Mouse (Mus musculus) forebrain, embryonic 10.5 days (tissue): ENCODE data around the gene Dazap2. TPM values are rescaled to one million over a fixed set of nuclear protein-coding genes. Genes with fewer than 3 reads are reported as not detected.
A peak's percentile ranks its signal among the peaks of the same experiment; 100 is the strongest.

Experiments used
- DNase-seq: peaks from one replicate; pipeline ENCODE4 v3.0.0-alpha.2; 2017; ENCODE audit warnings: low spot score; ENCODE audit errors: extremely low spot score
- H3K27ac ChIP-seq: fragments of 300-500 bp; sonication (generic); 2 replicates; pipeline ENCODE4 v1.5.1; 2016; ENCODE audit warnings: mild to moderate bottlenecking
- H3K27me3 ChIP-seq: fragments of 300-500 bp; sonication (generic); 2 replicates; pipeline ENCODE4 v1.6.1; 2016; ENCODE audit warnings: mild to moderate bottlenecking; ENCODE audit not compliant: poor library complexity, severe bottlenecking
- H3K36me3 ChIP-seq: fragments of 300-500 bp; sonication (generic); replicated peaks from 2 replicates; pipeline ENCODE4 v1.6.1; 2016; ENCODE audit warnings: mild to moderate bottlenecking, moderate library complexity
- H3K4me1 ChIP-seq: fragments of 300-500 bp; sonication (generic); 2 replicates; pipeline ENCODE4 v1.6.1; 2016
- H3K4me3 ChIP-seq: fragments of 300-500 bp; sonication (generic); 2 replicates; pipeline ENCODE4 v1.5.1; 2016; ENCODE audit warnings: mild to moderate bottlenecking, moderate library complexity
- H3K9me3 ChIP-seq: fragments of 300-500 bp; sonication (generic); 2 replicates; pipeline ENCODE4 v1.6.1; 2016; ENCODE audit warnings: mild to moderate bottlenecking, moderate library complexity
- WGBS: fragments of 180-500 bp; shearing (Covaris S2); methylation state at CpG from one replicate; pipeline ENCODE4 v1.1.7; 2016; 5-methylcytosine and 5-hydroxymethylcytosine counted together
- polyA plus RNA-seq: library from polyadenylated mRNA; unstranded; fragments of >200 nt; fragmentation: Nextera tagmentation; extraction: Ambion mirVana; gene quantifications from 2 replicates; pipeline ENCODE4 v1.2.1, GENCODE M21; 2016

The Dazap2 gene
- polyA plus RNA-seq, 1 experiment from 2014 or later = 214 TPM

DNA sequence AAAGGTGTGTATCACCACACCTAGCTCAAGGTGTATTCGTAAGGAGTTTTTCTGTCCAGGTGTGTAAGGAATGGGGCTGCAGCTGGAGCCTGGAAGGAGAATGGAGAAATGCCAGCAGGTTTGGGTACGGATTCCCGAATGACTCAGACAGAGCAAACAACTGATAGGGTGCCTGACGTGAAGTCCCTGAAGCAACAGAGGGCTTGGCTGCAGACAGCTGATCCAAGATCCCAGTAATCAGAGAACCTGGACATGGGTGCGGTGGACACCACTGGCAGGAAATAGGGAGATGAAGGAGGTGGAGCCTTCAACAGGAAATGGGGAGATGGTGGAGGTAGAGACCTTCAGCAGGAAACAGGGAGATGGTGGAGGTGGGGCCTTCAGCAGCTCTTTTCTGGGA lies 17.2 kb downstream of the Dazap2 start:
- no peak for DNase-seq
- peaks cover 37% of the 10 kb centered on the region for H3K4me1 ChIP-seq
- no peaks in the 10 kb centered on the region for H3K36me3 ChIP-seq
- H3K4me3 ChIP-seq = no peak overlapping the region
- no peaks in the 10 kb centered on the region for H3K9me3 ChIP-seq
- H3K27me3 ChIP-seq = peaks cover 67% of the 10 kb centered on the region
- 85% methylated on average over 5 of the region's 5 CpGs for WGBS
- H3K27ac ChIP-seq = no peak overlapping the region

DNA sequence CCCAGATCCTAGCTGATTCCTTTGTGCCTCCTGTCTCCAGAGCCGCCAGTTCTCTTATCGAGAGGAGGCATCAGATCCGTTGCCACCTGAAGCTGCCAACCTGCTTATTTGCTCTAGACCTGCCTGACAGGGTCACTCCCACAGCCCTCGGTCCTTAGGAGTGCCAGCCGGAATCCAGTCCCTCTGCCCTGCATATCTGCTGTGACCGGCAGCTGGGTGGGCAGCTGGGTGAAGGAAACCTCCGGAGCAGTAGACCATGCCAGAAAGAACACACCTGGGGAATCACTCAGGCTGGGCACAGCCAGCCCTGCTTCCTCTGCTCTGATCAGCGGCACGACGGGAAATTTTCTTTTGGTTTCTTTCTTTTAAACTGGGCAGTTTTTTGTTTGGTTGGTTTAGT lies 18.2 kb downstream of the Dazap2 start:
- Histone ChIP-seq H3K9me3 (no peaks in the 10 kb centered on the region), H3K4me1 (peaks cover 29% of the 10 kb centered on the region), H3K4me3 (no peak overlapping the region), H3K36me3 (no peaks in the 10 kb centered on the region), H3K27ac (no peak overlapping the region), H3K27me3 (peaks cover 77% of the 10 kb centered on the region)
- DNase-seq = no peak
- 85% methylated on average over 10 of the region's 10 CpGs for WGBS

DNA sequence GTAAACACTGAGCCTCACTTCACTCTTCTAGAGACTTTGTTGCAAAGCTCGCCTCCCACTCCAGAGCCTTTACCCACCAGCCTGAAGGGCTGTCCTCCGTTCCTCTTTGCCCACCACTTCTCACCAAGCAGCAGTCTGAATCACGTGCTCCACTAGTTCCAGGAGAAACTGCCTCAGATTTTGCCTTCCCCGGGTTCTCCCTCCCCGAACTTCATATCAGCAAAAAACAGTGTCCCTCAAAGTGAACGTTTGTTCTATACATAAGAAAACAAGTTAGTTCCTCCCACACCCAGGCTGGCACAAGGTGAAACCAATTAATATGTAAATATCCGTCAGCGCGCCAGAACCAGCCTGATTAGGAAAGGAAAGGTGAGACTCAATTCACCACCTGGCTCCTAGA lies 20.1 kb downstream of the Dazap2 start:
- peaks cover 23% of the 10 kb centered on the region for H3K4me1 ChIP-seq
- H3K27me3 ChIP-seq = peaks cover 72% of the 10 kb centered on the region
- no peaks in the 10 kb centered on the region for H3K9me3 ChIP-seq
- no peak overlapping the region for H3K27ac ChIP-seq
- H3K36me3 ChIP-seq = no peaks in the 10 kb centered on the region
- WGBS = 6% methylated on average over 9 of the region's 9 CpGs
- H3K4me3 ChIP-seq = no peak overlapping the region
- DNase-seq = no peak

DNA sequence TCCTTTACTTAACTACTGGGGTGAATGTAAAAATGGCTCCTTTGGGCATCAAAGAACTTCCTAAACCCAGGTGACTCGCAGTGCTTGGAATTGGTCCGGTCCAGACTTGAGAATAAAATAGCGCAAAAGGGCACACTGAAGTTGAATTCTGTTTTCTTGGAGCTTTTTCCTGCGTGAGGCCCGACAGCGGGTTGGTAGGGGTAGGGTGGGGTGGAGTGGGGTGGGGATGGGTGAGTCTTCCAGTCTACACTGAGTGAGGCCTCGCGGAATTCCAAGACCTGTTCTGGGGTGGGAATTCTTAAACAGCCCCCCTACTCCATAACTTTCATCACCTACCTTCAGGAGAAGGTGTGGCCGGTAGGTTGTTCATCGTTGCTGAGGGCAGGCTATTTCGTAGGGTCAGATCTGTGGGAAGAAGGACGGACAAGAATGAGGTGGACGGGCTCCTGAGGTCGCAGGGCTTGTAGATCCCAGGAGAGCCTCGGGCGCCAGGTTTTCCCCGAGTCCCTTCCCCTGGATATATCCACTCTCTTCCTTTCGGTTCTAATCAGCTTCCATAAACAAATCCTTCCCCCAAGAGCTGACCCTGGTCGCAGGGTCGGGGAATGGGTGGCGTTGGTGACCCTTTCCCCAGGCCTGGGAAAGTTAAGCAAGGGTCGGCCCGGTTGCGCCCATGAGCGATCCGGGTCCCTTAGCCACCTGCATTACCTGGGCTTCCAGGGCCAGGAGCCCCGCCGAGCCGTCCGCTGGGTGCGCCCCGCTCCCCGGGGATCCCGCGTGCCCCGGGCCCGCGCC lies 20.9 kb downstream of the Dazap2 start:
- H3K9me3 ChIP-seq = no peaks in the 10 kb centered on the region
- no peaks in the 10 kb centered on the region for H3K36me3 ChIP-seq
- H3K27ac ChIP-seq = peak overlapping the region; percentile 53; the same call in 1 of the 2 replicates
- H3K4me1 ChIP-seq = peaks cover 30% of the 10 kb centered on the region
- no peak for DNase-seq
- H3K27me3 ChIP-seq = peaks cover 71% of the 10 kb centered on the region
- peak overlapping the region; percentile 59 for H3K4me3 ChIP-seq
- WGBS = 3% methylated on average over 38 of the region's 38 CpGs

DNA sequence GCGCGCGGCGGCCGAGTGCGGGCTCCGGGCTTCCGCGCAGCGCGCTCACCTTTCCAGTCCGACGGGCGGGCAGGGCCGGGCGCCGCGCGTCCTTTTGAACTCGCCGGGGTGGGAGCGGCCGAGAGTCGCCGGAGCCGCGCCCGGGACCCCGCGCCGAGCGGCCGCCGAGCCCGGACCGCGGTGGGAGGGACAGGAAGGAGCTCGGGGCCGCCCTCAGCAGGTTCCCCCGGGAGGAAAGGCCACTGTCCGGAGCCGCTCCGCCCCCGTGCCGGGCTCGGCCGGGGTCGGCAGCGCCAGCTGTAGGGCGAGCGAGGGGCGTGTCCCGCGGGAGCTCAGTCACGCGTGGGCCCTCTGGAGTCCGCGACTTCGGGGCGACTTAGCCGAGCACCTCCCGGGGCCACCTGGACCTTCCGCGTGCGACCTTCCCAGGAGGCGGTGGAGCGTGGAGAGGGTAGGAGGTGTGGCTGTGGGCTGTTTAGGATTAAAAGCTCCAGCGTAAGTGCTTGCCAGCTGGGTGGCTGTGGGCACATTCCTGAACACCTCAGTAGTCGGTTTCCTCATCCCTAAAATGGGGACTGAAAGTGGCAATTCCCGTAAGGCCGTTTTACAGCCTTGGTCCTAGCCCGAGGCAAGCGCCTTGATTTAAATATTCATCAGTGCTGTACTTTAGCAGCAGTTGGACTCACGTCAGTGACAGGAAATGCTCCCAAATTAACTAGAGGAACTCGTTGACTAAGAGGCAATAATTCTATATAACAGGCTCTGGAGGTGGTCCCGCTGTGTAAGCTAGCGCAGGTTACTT lies 21.8 kb downstream of the Dazap2 start, which contains the start of gene Smagp:
Smagp (minus strand) TSS at position 241 of the 802 bp plus-strand sequence.
- Histone ChIP-seq H3K4me1 (peaks cover 32% of the 10 kb centered on the region), H3K36me3 (no peaks in the 10 kb centered on the region), H3K9me3 (no peaks in the 10 kb centered on the region), H3K4me3 (peak within 1 kb of the TSS; percentile 59), H3K27me3 (peaks cover 71% of the 10 kb centered on the region), H3K27ac (peak within 1 kb of the TSS; percentile 53; the same call in 1 of the 2 replicates)
- under 1% methylated on average over 77 of the region's 77 CpGs for WGBS
- peak; percentile 37 for DNase-seq

DNA sequence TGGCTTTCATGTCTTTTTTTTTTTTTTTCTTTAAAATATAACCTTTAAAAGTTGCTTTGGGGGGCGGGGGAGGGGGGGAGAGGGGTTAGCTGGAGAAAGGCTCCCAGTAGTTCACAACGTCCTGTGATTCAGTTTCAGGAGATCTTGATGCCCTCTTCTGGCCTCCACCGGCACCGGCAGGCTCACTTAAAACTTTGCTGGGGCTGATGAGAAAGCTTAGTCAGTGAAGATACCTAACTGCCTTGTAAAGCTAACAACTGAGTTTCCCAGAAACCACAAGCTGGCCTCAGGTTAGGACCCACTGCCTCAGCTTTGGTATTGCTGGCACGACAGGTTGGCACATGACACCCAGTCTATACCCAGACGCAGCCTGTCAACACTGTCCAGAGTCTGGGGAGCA lies 22.5 kb downstream of the Dazap2 start:
- peak; percentile 25 for DNase-seq
- Histone ChIP-seq H3K27me3 (peaks cover 66% of the 10 kb centered on the region), H3K4me1 (peaks cover 32% of the 10 kb centered on the region), H3K9me3 (no peaks in the 10 kb centered on the region), H3K27ac (no peak overlapping the region), H3K4me3 (no peak overlapping the region), H3K36me3 (no peaks in the 10 kb centered on the region)
- 26% methylated on average over 6 of the region's 6 CpGs for WGBS

DNA sequence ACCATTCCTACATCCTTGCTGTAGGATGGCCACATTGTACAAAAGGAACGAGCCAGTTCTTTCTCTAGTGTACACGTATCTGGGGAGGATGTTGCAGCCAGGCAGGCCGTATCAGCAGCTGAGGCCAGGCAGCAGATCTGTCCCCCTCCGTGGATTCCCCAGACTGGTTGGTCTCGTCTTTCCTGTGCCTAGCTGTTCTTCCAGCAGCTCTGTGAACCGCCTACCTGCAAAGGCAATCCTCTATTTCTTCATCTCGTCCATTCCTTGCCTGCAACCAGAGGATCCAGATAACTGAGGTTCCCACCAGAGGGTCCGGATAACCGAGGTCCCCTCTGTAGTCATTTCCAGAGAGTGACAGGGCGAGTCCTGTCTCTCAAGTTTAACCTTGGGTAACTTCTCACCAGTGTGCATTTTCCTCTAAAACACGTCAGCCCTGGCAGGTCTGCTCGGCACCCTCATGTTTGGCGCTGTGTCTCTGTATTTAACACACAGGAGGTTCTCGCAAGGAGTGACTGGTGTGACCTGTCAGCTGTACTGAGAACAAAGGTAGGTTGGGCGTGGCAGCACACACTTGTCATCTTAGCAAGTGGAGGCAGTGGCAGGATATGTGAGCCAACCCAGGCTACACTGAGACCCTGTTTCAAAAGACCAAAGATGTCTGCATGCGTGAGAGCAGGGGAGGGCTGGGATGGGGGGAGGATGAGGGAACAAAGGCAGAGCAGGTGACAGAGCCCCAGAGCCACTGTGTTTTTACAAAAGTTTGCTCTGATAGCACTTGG lies 25.0 kb downstream of the Dazap2 start:
- no peak for DNase-seq
- Histone ChIP-seq H3K4me3 (no peak overlapping the region), H3K36me3 (no peaks in the 10 kb centered on the region), H3K27ac (no peak overlapping the region), H3K27me3 (peaks cover 41% of the 10 kb centered on the region), H3K4me1 (peaks cover 37% of the 10 kb centered on the region), H3K9me3 (no peaks in the 10 kb centered on the region)
- WGBS = 84% methylated on average over 16 of the region's 16 CpGs

DNA sequence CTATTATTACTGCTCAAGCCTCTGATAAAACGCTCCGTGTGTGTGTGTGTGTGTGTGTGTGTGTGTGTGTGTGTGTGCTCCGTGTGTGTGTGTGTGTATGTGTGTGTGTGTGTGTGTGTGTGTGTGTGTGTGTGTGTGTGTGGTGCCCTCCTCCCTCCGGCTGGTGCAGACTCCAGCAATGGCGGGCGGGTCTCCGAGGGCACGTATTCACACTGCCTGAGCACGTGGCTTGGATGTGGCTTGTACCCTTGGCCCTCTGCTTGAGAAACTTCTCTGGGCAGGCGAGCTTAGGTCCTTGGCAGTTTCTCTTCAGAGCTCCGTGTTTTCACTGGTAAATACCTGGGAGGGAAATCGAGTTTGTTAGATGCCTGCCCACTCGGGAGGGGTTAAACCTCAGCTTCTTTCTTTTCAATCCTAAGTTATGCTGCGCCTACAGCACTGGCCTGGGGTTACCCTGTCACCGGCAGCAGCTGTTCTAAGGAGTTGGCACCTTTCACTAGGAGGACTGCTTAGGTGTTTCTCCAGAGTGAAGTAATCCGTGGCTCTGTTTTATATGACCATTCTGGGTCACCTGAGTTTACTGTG lies 26.2 kb downstream of the Dazap2 start:
- no peak overlapping the region for H3K27ac ChIP-seq

DNA sequence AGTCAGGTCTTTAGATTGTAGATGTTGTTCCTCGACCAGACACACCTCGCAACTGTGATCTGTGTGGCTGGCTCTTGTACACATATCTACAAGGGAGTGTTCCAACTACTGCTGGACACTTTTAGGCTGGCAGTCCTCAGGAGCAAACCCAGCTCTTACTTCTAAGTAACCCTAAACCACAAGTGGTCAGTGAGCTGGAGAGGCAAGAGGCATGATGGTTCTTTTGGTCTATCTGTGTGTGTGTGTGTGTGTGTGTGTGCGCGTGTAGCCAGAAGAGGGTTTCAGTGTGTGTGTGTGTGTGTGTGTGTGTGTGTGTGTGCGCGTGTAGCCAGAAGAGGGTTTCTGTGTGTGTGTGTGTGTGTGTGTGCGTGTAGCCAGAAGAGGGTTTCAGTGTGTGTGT lies 27.3 kb downstream of the Dazap2 start:
- 88% methylated on average over 7 of the region's 7 CpGs for WGBS
- DNase-seq = no peak
- Histone ChIP-seq H3K36me3 (no peaks in the 10 kb centered on the region), H3K4me1 (peaks cover 20% of the 10 kb centered on the region), H3K4me3 (no peak overlapping the region), H3K27me3 (peaks cover 18% of the 10 kb centered on the region), H3K9me3 (no peaks in the 10 kb centered on the region), H3K27ac (no peak overlapping the region)

More for the DNA sequence above, 26.2 kb downstream of the Dazap2 start:
- no peaks in the 10 kb centered on the region for H3K9me3 ChIP-seq
- H3K36me3 ChIP-seq = no peaks in the 10 kb centered on the region
- 83% methylated on average over 11 of the region's 16 CpGs for WGBS
- DNase-seq = no peak
- no peak overlapping the region for H3K4me3 ChIP-seq
- peaks cover 30% of the 10 kb centered on the region for H3K27me3 ChIP-seq
- peaks cover 32% of the 10 kb centered on the region for H3K4me1 ChIP-seq

DNA sequence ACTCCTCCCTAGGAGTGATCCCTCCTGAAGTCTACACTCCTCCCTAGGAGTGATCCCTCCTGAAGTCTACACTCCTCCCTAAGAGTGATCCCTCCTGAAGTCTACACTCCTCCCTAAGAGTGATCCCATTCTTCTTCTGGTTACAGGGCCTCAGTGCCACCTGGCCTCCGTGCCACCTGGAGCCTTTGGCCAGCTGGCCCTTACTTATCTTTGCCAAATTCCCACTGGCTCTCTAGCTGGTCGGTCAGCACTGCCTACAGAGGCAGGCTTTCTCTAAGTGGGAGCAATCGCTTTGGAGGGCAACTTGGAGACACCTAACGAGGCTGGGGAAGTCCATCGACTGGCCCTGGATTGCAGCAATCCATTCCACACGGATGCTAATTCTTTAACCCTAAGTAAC lies 31.0 kb downstream of the Dazap2 start:
- no peaks in the 10 kb centered on the region for H3K9me3 ChIP-seq
- no peaks in the 10 kb centered on the region for H3K27me3 ChIP-seq
- peaks cover 10% of the 10 kb centered on the region for H3K4me1 ChIP-seq
- no peaks in the 10 kb centered on the region for H3K36me3 ChIP-seq
- WGBS = 82% methylated on average over 6 of the region's 6 CpGs
- H3K4me3 ChIP-seq = no peak overlapping the region
- no peak overlapping the region for H3K27ac ChIP-seq
- DNase-seq = no peak

DNA sequence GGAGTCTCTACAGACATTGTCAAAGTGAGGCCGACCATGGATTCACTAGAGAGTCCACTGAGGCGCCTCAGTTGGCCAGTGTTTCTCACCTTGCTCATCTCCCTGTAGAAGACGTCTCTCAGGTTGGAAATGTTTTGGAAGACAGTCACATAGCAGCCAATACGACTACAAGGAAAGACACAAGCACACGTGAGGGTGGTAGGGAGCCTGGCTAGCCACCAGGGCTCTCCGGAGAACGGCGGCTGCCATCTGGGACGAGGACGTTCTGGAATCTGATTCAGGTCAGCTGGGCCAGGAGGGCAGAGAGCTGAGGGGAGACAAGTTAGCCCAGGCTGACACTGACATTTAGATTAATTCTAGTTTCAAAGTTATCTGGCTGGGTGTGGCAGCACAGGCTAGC lies 35.0 kb downstream of the Dazap2 start:
- no peaks in the 10 kb centered on the region for H3K36me3 ChIP-seq
- no peak overlapping the region for H3K4me3 ChIP-seq
- DNase-seq = no peak
- H3K9me3 ChIP-seq = no peaks in the 10 kb centered on the region
- WGBS = 86% methylated on average over 10 of the region's 10 CpGs
- no peaks in the 10 kb centered on the region for H3K27me3 ChIP-seq
- H3K4me1 ChIP-seq = peaks cover 3% of the 10 kb centered on the region
- H3K27ac ChIP-seq = no peak overlapping the region

DNA sequence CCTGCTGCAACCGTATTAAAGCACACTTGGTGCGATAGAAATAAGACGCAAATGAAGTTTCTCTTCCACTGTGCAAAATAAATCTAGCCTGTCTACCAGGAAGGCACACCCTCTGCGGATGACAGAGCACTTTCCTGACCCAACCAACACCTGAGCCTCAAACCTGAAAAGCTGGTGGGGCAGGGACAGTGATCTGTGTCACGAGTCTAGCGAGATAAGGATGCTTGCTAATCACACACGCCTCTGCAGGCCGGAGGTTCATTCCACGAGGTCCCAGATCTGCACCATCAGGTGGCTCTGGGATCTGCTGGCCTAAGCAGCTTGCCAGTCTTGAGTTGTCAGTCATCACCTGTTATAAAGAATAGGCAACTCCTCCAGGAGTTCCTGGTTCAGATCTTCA lies 36.5 kb downstream of the Dazap2 start:
- no peaks in the 10 kb centered on the region for H3K9me3 ChIP-seq
- H3K4me1 ChIP-seq = no peaks in the 10 kb centered on the region
- H3K4me3 ChIP-seq = no peak overlapping the region
- no peak for DNase-seq
- H3K27me3 ChIP-seq = no peaks in the 10 kb centered on the region
- no peak overlapping the region for H3K27ac ChIP-seq
- 92% methylated on average over 9 of the region's 9 CpGs for WGBS
- no peaks in the 10 kb centered on the region for H3K36me3 ChIP-seq
